Mouse (Mus musculus): ENCODE results near the gene Ap5s1.

Gene Ap5s1

GRCm38 (mm10) chr2:131206778-131207177, at the start of gene Ap5s1:
TSS of gene Ap5s1 (plus strand) at chr2:131207078.
- no peak for DNase-seq

DNA sequence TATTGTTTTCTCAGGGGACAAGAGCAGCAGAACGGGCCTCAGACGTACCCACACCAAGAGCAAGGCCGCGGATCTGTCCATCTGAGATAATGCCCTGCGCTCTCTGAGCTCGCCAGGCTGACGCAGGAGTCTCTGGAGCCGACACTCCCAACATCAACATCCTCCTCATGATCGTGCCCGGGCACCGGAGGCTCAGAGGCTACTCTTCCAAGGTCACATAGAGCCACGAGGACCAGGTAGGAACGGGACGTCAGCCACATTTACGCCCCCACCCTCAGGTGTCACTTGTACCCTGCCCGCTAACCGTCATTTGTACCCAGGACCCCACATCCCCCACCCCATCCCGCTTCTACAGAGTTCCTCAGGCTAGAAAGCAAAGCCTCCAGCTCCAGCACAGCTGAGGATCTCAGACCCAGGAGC, 47.4 kb upstream of the Ap5s1 start:
- peak; percentile 32 for DNase-seq

DNA sequence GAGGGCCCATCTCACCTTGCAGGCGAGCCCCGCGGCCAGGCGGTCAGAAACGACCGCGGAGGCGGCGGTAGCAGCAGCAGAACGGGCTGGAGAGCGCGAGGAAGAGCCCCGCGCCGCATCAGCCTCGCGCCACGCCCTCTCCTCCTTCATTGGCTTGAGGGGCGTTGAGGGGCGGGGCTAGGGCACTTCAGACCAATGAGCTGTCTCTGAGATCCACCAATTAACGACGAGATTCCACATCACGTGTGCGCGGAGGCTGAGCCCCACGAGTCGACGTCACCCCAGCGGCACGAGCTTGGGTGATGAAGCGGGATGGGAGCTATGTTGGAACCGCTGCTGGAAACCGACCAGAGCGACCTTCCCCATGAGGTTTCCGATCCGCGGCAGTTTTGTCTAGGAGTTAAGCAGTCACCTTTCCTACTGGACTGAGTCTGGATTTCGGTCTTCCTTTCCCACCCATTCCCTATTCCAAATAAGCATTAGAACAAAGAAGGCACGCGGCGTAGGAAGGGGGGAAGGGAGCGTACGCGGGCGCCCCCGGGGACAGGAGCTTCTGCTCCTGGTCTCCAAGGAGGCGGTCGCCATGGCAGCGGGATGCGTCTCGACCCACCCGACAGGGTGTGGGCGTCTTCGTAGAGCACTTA, 46.8 kb upstream of the Ap5s1 start, which contains the start of gene 1700037H04Rik:
1700037H04Rik (minus strand) TSS at position 144 of the 644 bp plus-strand sequence.
- DNase-seq, result peak; percentile 97

- DNase-seq, result peak; percentile 31
Measured at GRCm38 (mm10) chr2:131160671-131161111, 46.2 kb upstream of the Ap5s1 start.

GRCm38 (mm10) chr2:131163924-131164323, 43.0 kb upstream of the Ap5s1 start:
- DNase-seq, result no peak

GRCm38 (mm10) chr2:131166172-131166571, 40.7 kb upstream of the Ap5s1 start:
- DNase-seq, result no peak

GRCm38 (mm10) chr2:131167984-131168383, 38.9 kb upstream of the Ap5s1 start:
- no peak for DNase-seq

DNA sequence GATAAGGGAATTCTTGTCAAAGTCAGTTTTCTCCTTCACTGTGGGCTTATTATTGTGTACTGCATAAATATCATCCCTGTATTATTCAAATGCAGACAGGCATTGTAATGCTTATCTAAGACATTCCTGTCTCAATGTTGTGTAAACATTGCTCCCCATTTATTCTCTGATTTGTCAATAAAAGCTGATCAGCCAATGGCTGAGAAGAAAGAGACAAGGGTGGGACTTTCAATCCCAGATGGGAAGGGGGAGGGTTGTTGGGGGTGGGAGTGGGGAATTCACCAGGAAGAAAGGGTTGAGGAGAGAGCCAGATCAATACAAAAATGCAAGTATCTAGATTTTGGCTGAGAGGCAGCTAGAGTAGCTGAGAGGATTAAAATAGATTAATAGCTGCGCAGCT, 38.0 kb upstream of the Ap5s1 start:
- DNase-seq, result no peak

DNA sequence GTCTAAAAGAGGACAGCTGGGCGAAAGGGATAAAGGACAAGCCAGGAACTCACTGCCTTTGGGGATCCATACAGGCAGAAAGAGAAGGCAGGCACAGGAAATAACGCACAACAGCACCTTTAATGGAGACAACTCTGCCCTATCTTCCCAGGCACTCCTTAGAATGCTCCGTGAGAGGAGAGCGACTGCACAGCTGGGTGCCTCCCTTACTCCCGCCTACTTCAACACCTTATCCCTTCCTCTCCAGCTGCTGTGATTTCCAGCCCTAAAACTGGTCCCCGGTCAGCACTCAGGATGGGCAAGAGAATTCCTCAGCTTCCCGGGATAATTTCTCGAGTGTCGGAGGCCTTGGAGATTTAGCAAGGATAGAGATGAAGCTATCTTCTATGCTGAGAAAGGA, 35.9 kb upstream of the Ap5s1 start:
- DNase-seq, result no peak

DNA sequence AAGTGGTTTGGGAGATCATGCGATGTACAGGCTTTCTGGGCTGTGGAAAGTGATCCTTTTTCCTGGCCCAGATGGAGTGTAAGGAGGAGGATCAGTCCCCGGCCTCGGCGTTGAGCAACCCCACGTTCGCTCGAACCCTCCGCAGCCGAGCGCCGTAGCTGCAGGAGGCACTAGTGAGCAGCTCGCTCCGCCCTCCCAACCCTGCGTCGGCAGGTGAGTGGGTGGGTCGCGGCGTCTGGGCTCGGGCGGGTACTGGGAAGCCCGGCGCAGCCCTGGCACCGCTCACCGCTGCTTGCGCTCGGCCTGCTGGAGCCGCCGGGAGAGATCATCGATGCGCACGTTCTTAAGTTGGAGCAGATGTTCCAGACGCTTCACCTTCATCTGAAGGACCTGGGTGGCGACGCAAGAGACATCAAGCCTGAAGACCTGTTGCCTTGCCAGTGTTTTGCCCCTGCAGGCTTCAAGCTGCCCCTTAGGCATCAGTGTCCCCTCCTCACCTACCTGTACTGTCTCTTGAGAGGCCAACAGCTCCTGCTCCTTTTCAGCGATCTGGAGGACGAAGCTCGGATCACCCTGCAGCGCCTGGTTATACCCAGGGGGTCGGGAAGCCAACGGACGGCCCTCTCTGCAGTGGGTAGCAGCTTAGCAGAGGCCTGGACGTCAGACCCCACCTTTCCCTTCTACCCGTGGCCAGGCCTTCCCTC, 35.3 kb upstream of the Ap5s1 start:
- DNase-seq, result peak; percentile 81

- DNase-seq, result no peak
Measured at GRCm38 (mm10) chr2:131172322-131172721, 34.6 kb upstream of the Ap5s1 start.

DNA sequence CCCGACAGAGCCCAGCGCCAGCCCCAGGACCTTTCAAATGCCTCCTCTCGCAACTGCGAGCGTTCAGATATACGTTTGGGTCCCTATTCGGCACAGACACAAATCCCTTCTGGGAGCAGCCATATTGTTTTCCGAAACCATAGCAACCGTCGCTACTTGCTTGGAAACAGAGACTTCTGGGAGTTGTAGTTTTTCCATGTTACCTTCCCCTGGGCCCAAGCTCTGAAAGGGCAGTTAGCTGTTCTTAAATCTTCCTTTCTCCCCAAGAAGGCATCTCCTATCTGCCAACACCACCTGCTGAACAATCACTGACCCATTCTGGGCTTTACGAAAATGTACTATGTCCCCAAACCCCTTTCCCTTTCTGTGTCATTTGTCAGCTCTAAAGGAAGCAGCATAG, 32.2 kb upstream of the Ap5s1 start:
- DNase-seq, result peak; percentile 67

DNA sequence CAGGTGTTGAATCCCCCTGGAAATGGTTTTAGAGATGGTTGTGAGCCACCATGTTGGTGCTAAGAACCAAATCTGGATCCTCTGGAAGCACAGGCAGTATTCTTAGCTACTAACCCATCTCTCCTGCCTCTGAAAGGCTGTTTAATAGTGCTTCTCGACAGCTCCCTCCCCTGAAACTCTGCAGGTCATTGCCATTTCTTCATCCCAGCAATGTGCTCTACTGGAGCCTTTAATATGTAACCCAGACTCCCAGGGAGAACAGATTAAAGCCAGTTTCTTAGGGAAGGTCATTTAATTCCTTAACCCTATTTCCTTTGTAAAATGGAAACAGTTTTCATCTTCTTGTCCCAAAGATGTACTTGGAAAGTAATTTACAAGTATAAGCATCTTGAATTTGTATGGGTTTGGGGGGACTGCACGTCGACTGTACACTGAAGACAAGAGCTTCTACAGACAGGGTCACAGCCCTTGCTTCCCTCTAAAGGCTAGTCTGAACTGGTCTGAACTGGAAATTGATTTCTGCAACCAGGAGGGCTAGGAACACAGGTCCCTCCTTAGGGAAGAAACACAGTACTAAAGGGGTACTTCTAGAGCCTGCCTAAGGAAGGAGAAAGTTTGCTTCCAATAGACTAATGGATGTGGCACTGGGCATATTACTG, 31.5 kb upstream of the Ap5s1 start:
- no peak for DNase-seq

DNA sequence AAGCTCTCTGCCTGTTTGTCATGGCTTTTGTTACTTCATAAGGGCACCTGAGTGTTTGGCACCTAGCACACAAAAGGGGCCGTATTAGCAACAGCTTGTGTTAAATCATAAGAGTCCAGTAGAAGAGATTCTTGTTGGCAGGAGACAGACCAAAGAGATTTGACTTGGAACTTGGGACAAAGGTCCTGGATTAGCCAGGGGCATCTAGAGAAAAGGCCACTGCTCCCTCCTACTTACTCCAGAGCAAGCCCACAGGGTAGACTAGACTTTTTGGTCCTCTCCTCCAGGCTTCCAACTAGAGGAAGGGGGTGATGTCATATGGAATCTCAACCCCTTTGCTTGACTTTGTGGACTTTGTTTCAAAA, 31.0 kb upstream of the Ap5s1 start:
- no peak for DNase-seq

GRCm38 (mm10) chr2:131176491-131176890, 30.4 kb upstream of the Ap5s1 start:
- DNase-seq, result no peak

- DNase-seq, result no peak
Measured at GRCm38 (mm10) chr2:131177932-131178331, 28.9 kb upstream of the Ap5s1 start.

DNA sequence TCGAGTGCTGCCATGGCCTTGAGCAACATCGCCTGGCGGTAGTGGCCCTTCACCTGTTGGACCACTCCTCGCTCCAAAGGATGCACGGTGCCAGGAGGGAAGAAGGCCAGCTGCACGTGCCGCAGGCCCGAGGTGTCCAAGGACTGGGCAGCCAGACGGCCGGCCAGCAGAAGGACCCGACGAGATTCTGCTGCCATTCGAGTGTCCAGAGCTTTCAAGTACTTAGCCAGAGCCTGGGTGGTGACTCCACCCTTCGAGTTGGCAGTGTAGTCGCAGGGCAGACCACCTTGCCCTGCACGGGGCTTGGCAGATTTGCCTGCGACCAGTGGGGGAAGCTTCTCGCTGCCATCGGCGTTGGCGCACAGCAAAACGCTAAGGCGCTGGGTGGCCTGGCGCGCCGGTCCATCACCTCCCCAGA, 28.0 kb upstream of the Ap5s1 start:
- DNase-seq, result no peak

GRCm38 (mm10) chr2:131179246-131179886, 27.5 kb upstream of the Ap5s1 start:
- DNase-seq, result peak; percentile 64

DNA sequence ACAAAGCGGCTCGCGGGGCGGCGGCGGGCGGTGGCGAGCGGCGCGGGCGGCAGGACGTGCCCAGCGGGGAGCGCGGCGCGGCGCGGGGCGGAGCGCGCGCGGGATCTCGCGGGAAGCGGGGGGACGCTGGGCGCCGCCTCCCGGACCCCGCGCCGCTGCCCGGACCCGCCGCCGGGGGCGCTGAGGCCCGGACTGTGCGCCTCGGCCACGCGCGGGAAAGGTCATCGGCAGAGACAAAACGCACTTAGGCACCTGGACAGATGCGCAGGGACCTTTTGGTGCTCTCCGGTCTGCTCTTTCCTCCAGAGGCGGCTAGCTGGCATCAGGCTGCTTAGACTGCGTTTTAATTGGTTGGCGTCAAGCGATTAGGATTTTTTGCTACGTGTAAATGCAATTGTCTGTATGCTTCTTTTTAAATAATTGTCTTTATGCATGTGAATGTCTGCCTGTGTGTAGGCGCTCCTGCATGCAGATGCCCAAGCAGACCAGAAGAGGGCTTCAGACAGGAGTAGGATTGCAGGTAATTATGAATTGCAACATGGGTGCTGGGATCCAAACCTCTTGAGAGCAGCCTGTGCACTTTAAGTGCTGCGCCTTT, 26.8 kb upstream of the Ap5s1 start, which contains the start of gene Cenpb:
Cenpb (minus strand) TSS at position 78 of the 598 bp plus-strand sequence.
- DNase-seq, result peak; percentile 86

DNA sequence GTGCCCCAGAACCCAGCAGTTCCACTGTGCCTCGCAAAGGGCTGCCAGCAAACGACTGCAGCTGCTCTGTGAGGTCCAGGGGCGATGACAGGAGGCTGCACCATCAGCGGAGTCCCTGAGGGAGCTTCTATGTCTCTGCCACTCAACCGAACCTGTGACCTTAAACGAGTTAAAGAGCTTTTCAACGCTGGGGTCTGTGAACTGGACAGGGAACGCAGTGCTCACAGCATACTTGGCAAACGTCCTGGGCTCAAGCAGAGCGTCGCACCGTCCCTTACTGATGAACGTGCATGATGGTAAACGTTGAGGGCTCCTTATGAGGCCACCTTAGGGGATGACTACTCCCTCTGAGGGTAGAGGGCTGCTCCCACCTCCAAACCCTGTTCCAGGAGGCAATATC, 20.5 kb upstream of the Ap5s1 start:
- no peak for DNase-seq

GRCm38 (mm10) chr2:131186771-131187601, 19.9 kb upstream of the Ap5s1 start, which contains the start of the genes Cdc25b and Spef1:
TSS of gene Cdc25b (plus strand) at chr2:131186949.
TSS of gene Spef1 (minus strand) at chr2:131187282.
- peak; percentile 83 for DNase-seq

GRCm38 (mm10) chr2:131187602-131187922, 19.3 kb upstream of the Ap5s1 start:
- DNase-seq, result no peak
